Mouse (Mus musculus) embryo, embryonic 10.5 days (tissue): ENCODE measurements around the gene Ccdc57.

Source experiments
- DNase-seq: peaks from one replicate; pipeline ENCODE4 v3.0.0-alpha.2; 2015; ENCODE audit warnings: low spot score

Gene Ccdc57

GRCm38 (mm10) chr11:120932564-120933398 lies at the start of gene Ccdc57:
Gene Ccdc57 (minus strand): TSS chr11:120932872.
- peak; percentile 94 for DNase-seq

DNA sequence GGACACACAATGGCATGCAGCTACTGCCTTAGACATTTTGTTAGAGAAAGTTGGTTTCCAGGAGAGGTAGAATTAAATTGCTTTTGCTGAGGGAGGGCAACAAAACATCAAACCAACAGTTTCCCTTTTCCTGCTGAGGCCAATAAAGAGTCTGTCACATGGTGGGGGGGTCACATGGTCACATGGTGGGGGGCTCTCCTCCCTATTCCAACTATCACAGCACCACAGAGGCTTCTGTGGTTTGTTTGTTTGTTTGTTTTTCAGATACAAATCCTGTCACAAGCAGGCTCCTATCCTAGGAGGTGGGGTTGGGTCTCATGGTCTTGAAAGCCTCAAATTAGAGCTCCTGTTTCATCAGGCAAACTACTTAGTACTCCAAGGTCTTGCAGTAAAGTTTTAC lies 49.8 kb upstream of the Ccdc57 start:
- no peak for DNase-seq

GRCm38 (mm10) chr11:120981661-120982060 lies 49.0 kb upstream of the Ccdc57 start:
- DNase-seq: no peak

GRCm38 (mm10) chr11:120980427-120981035 lies 47.9 kb upstream of the Ccdc57 start:
- no peak for DNase-seq

DNA sequence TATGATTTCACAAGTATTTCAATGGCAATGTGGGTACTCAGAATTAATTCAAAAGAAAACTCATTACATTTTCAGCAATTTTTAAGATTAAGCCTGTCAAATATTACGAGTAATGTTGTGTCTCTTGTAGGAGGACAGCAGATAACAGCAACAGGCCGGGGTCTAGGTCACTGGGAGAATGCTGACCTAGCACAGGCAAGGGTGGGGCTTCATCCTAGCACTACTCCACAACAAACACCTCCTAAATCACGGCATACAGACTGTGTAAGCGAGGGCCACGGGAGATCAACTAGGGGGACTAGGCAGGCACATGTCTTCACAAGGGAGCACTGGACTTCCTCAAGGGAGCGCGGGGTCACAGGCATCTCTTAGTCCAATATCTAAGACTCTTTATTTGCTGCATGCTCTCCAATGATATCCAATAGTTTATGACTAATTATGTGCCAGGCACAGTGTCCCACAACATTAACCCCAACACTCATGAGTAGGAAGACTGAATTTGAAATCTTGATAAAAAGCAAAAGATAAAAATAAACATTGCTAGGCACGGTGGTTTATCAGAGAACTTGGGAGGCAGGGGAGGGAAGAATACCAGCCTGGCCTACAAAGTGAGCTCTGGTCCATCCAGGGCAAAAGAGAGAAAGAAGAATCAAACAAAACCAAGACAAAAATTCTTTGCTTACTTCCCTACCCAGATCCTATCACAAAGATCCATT lies 47.2 kb upstream of the Ccdc57 start:
- no peak for DNase-seq

DNA sequence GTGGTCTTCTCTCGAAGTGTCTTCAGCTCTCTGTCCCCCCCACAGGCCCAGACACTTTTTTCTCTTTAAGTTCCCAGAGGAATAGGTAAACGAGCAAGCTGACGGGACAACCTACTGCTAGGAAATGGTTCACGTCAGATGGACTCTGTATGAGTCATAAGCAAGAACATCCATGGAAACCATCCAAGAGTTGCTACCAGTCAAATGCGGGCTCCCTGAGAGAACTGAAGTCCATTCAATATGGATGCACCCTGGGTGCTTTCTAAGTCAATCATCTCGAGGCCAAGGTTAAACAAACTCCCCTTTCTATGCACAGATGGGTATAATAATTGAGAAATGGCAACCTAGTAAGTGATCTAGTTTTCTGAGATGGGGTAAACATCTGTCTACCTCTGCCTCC lies 40.6 kb upstream of the Ccdc57 start:
- no peak for DNase-seq

GRCm38 (mm10) chr11:120971237-120971636 lies 38.6 kb upstream of the Ccdc57 start:
- no peak for DNase-seq

DNA sequence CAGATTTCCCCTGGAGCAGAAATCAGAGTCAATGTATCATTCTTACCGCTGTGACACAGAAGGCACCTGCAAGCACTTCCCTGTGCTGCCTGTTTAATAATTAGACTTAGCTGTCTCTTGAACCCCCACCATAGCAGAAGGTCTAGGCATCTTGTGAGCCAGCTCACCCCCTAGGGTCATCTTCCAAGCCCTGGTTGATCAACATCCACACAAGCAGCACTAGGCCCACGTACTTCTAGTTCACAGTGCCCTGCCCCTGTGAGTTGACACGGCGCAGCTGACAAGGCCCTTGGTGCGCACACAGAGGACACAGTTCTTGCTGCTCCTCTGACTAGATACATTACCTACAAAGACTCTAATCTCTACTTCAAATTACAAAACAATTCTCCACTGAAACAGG lies 37.1 kb upstream of the Ccdc57 start:
- no peak for DNase-seq

- DNase-seq: no peak
These were observed 32.9 kb upstream of the Ccdc57 start for GRCm38 (mm10) chr11:120965587-120965986.

GRCm38 (mm10) chr11:120964195-120965157 lies 31.8 kb upstream of the Ccdc57 start:
- no peak for DNase-seq

GRCm38 (mm10) chr11:120962909-120963308 lies 30.2 kb upstream of the Ccdc57 start:
- DNase-seq: no peak

DNA sequence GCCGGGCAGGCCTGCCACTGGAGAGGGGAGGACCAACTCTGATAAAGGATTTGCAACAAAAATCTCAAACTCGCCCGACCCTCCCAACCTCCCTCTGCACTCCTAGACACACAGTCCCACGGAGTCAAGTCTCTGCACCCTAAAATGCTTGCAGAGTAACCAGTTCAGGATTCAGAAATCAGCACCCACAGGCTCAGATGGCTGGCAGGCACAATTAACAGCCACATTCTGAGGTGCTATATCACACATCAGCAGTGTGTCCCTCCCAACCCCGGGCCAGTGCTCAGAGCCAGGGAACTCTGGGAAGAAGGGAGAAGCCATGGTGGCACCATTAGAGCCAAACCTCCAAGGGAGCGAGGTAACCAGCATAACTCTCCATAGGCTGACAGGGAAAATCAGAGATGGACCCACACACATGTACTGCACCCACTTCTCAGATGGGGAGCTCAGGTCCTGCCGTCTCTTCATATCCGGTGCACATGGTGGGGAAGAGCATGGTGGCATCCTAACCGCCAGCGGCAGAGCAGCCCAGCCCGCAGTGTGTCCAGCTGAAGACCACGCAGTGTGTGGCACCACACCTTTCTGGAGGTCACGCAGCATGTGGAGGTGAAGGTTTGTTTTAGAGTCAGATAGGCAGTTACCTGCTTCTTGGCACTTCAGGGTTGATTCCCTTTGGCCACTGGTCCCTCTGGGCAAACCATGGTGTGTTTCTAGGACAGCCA lies 29.5 kb upstream of the Ccdc57 start:
- DNase-seq: no peak

GRCm38 (mm10) chr11:120961594-120961993 lies 28.9 kb upstream of the Ccdc57 start:
- DNase-seq: no peak

DNA sequence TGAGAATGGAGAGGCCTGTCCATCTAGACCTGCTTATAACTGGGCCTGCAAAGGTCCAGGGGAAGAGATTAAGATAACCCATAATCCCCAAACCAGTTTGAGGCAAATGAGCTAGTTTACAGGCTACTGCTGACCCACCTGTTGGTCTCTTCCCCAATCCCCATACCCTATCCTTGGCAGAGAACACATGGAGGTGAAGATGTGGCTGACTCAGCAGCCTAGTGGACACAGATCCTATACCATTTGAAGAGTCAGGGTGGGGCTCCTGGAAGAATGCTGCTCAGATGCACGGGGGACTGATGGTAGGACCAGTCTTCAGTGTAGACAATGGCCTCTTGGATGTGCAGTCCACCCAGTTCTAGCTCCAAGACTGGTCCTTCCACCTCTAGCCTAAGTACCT lies 27.6 kb upstream of the Ccdc57 start:
- no peak for DNase-seq

GRCm38 (mm10) chr11:120959564-120959963 lies 26.9 kb upstream of the Ccdc57 start:
- no peak for DNase-seq

- no peak for DNase-seq
These were observed 26.4 kb upstream of the Ccdc57 start for GRCm38 (mm10) chr11:120959066-120959465.

DNA sequence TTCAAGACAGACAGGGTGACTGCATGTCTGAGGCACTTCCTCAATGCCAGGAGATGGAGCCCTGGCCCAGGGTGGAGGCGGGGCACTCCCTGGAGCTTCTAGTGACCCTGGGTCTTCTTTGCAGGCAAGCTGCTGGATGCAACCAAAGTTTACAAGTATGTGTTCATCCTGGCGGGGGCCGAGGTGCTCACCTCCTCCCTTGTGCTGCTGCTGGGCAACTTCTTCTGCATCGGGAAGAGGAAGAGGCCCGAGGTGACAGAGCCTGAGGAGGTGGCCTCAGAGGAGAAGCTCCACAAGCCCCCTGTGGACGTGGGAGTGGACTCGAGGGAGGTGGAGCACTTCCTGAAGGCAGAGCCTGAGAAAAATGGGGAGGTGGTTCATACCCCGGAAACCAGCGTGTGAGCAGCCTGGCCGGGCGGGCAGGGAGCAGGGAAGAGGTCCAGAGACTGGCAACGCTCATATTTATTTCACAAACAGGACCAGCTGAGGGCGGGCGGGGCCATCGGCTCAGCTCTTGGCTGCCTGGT lies 25.1 kb upstream of the Ccdc57 start:
- DNase-seq: no peak

GRCm38 (mm10) chr11:120957052-120957451 lies 24.4 kb upstream of the Ccdc57 start:
- DNase-seq: no peak

- DNase-seq: no peak
These were observed 23.0 kb upstream of the Ccdc57 start for GRCm38 (mm10) chr11:120955701-120956100.

GRCm38 (mm10) chr11:120954936-120955335 lies 22.3 kb upstream of the Ccdc57 start:
- DNase-seq: no peak
